Mouse (Mus musculus) embryonic facial prominence, embryonic 10.5 days (tissue): ENCODE measurements around the gene Ppp1r12c. TPM values are rescaled to one million over a fixed set of nuclear protein-coding genes. Genes with fewer than 3 reads are reported as not detected.

Source experiments
- DNase-seq: peaks from one replicate; pipeline ENCODE4 v3.0.0-alpha.2; 2017; ENCODE audit warnings: low spot score
- H3K27ac ChIP-seq: fragments of 300-500 bp; sonication (generic); replicated peaks from 2 replicates; pipeline ENCODE4 v1.5.1; 2016; ENCODE audit warnings: mild to moderate bottlenecking
- H3K27me3 ChIP-seq: fragments of 300-500 bp; sonication (generic); replicated peaks from 2 replicates; pipeline ENCODE4 v1.6.1; 2016; ENCODE audit warnings: low read depth, mild to moderate bottlenecking; ENCODE audit not compliant: poor library complexity, severe bottlenecking
- H3K36me3 ChIP-seq: fragments of 300-500 bp; sonication (generic); replicated peaks from 2 replicates; pipeline ENCODE4 v1.6.1; 2016; ENCODE audit warnings: mild to moderate bottlenecking, moderate library complexity
- H3K4me1 ChIP-seq: fragments of 300-500 bp; sonication (generic); 2 replicates; pipeline ENCODE4 v1.6.1; 2016
- H3K4me3 ChIP-seq: fragments of 300-500 bp; sonication (generic); 2 replicates; pipeline ENCODE4 v1.5.1; 2016; ENCODE audit warnings: mild to moderate bottlenecking, moderate library complexity
- H3K9me3 ChIP-seq: fragments of 300-500 bp; sonication (generic); 2 replicates; pipeline ENCODE4 v1.6.1; 2016; ENCODE audit warnings: mild to moderate bottlenecking
- WGBS: fragments of 180-500 bp; shearing (Covaris S2); methylation state at CpG from one replicate; pipeline ENCODE4 v1.1.7; 2016; 5-methylcytosine and 5-hydroxymethylcytosine counted together
- polyA plus RNA-seq: library from polyadenylated mRNA; unstranded; fragments of >200 nt; fragmentation: Nextera tagmentation; extraction: Ambion mirVana; gene quantifications from 2 replicates; pipeline ENCODE4 v1.2.1, GENCODE M21; 2016

Gene Ppp1r12c
- polyA plus RNA-seq, 1 experiment from 2014 or later, result 40.5 TPM

GRCm38 (mm10) chr7:4511489-4512224 lies 10.2 kb upstream of the Ppp1r12c start:
- no peak overlapping the region for H3K4me3 ChIP-seq
- no peak for DNase-seq
- H3K36me3 ChIP-seq, result no peaks in the 10 kb centered on the region
- H3K27me3 ChIP-seq, result peaks cover 11% of the 10 kb centered on the region; the same call in 1 of the 2 replicates
- H3K4me1 ChIP-seq, result peaks cover 31% of the 10 kb centered on the region
- 81% methylated on average over 8 of the region's 8 CpGs for WGBS
- no peak overlapping the region for H3K27ac ChIP-seq
- no peaks in the 10 kb centered on the region for H3K9me3 ChIP-seq

GRCm38 (mm10) chr7:4509863-4510608 lies 8.6 kb upstream of the Ppp1r12c start:
- Histone ChIP-seq H3K27ac (no peak overlapping the region), H3K9me3 (no peaks in the 10 kb centered on the region), H3K36me3 (no peaks in the 10 kb centered on the region), H3K27me3 (peaks cover 11% of the 10 kb centered on the region; the same call in 1 of the 2 replicates), H3K4me3 (peak overlapping the region; percentile 30; the same call in 1 of the 2 replicates), H3K4me1 (peaks cover 19% of the 10 kb centered on the region)
- WGBS, result 17% methylated on average over 24 of the region's 24 CpGs
- peak; percentile 88 for DNase-seq

- DNase-seq, result no peak
- Histone ChIP-seq H3K27ac (no peak overlapping the region), H3K9me3 (no peaks in the 10 kb centered on the region), H3K4me3 (no peak overlapping the region), H3K4me1 (peaks cover 12% of the 10 kb centered on the region; the same call in 1 of the 2 replicates), H3K27me3 (peaks cover 11% of the 10 kb centered on the region; the same call in 1 of the 2 replicates), H3K36me3 (no peaks in the 10 kb centered on the region)
- WGBS, result 92% methylated on average over 8 of the region's 8 CpGs
These were observed 7.2 kb upstream of the Ppp1r12c start for GRCm38 (mm10) chr7:4508739-4509116.

- 73% methylated on average over 32 of the region's 32 CpGs for WGBS
- H3K4me3 ChIP-seq, result no peak overlapping the region
- DNase-seq, result no peak
- H3K4me1 ChIP-seq, result peaks cover 8% of the 10 kb centered on the region; the same call in 1 of the 2 replicates
- no peak overlapping the region for H3K27ac ChIP-seq
- peaks cover 11% of the 10 kb centered on the region; the same call in 1 of the 2 replicates for H3K27me3 ChIP-seq
- H3K36me3 ChIP-seq, result no peaks in the 10 kb centered on the region
- H3K9me3 ChIP-seq, result no peaks in the 10 kb centered on the region
These were observed 6.7 kb upstream of the Ppp1r12c start for GRCm38 (mm10) chr7:4508062-4508738.

GRCm38 (mm10) chr7:4507220-4507619 lies 5.7 kb upstream of the Ppp1r12c start:
- WGBS, result 69% methylated on average over 3 of the region's 4 CpGs
- no peak overlapping the region for H3K4me3 ChIP-seq
- peaks cover 10% of the 10 kb centered on the region; the same call in 1 of the 2 replicates for H3K4me1 ChIP-seq
- no peak for DNase-seq
- no peak overlapping the region for H3K27ac ChIP-seq
- H3K36me3 ChIP-seq, result no peaks in the 10 kb centered on the region
- no peaks in the 10 kb centered on the region for H3K9me3 ChIP-seq
- peaks cover 11% of the 10 kb centered on the region; the same call in 1 of the 2 replicates for H3K27me3 ChIP-seq

GRCm38 (mm10) chr7:4504646-4505435 lies 3.4 kb upstream of the Ppp1r12c start:
- Histone ChIP-seq H3K4me3 (no peak overlapping the region), H3K4me1 (peaks cover 15% of the 10 kb centered on the region), H3K36me3 (no peaks in the 10 kb centered on the region), H3K9me3 (no peaks in the 10 kb centered on the region; the same call in 1 of the 2 replicates), H3K27me3 (peaks cover 11% of the 10 kb centered on the region; the same call in 1 of the 2 replicates), H3K27ac (no peak overlapping the region)
- no peak for DNase-seq
- WGBS, result 62% methylated on average over 11 of the region's 11 CpGs

- DNase-seq, result no peak
- no peaks in the 10 kb centered on the region; the same call in 1 of the 2 replicates for H3K9me3 ChIP-seq
- WGBS, result 90% methylated on average over 5 of the region's 5 CpGs
- no peak overlapping the region for H3K27ac ChIP-seq
- H3K36me3 ChIP-seq, result 0 out of 2 replicates have a peak, but pooled peaks cover 3% of the 10 kb centered on the region
- no peak overlapping the region for H3K4me3 ChIP-seq
- peaks cover 25% of the 10 kb centered on the region for H3K4me1 ChIP-seq
- peaks cover 5% of the 10 kb centered on the region; the same call in 1 of the 2 replicates for H3K27me3 ChIP-seq
These were observed 2.4 kb upstream of the Ppp1r12c start for GRCm38 (mm10) chr7:4503858-4504257.

- no peak for DNase-seq
- Histone ChIP-seq H3K27ac (no peak overlapping the region), H3K36me3 (0 out of 2 replicates have a peak, but pooled peaks cover 4% of the 10 kb centered on the region), H3K9me3 (no peaks in the 10 kb centered on the region; the same call in 1 of the 2 replicates), H3K4me3 (no peak overlapping the region), H3K27me3 (no peaks in the 10 kb centered on the region), H3K4me1 (peaks cover 32% of the 10 kb centered on the region)
- 80% methylated on average over 4 of the region's 4 CpGs for WGBS
These were observed 1.6 kb upstream of the Ppp1r12c start for GRCm38 (mm10) chr7:4503100-4503499.

GRCm38 (mm10) chr7:4502421-4503090 lies 1.1 kb upstream of the Ppp1r12c start:
- Histone ChIP-seq H3K9me3 (no peaks in the 10 kb centered on the region; the same call in 1 of the 2 replicates), H3K27ac (peak overlapping the region; percentile 93), H3K36me3 (peaks cover 6% of the 10 kb centered on the region), H3K4me1 (peaks cover 35% of the 10 kb centered on the region), H3K4me3 (peak overlapping the region; percentile 97), H3K27me3 (no peaks in the 10 kb centered on the region)
- WGBS, result 12% methylated on average over 14 of the region's 14 CpGs
- DNase-seq, result peak; percentile 36

GRCm38 (mm10) chr7:4500892-4501471 lies 498 bp downstream of the Ppp1r12c start:
- H3K4me1 ChIP-seq, result peaks cover 35% of the 10 kb centered on the region
- under 1% methylated on average over 49 of the region's 52 CpGs for WGBS

GRCm38 (mm10) chr7:4499034-4499433 lies 2.4 kb downstream of the Ppp1r12c start:
- peaks cover 35% of the 10 kb centered on the region for H3K4me1 ChIP-seq
- no peak for DNase-seq
- H3K27ac ChIP-seq, result no peak overlapping the region
- H3K27me3 ChIP-seq, result no peaks in the 10 kb centered on the region
- H3K36me3 ChIP-seq, result peaks cover 41% of the 10 kb centered on the region
- 89% methylated on average over 4 of the region's 4 CpGs for WGBS
- H3K9me3 ChIP-seq, result no peaks in the 10 kb centered on the region; the same call in 1 of the 2 replicates
- peak overlapping the region; percentile 97 for H3K4me3 ChIP-seq

More at GRCm38 (mm10) chr7:4500892-4501471, 498 bp downstream of the Ppp1r12c start:
- peak; percentile 55 for DNase-seq
- H3K36me3 ChIP-seq, result peaks cover 22% of the 10 kb centered on the region
- H3K27me3 ChIP-seq, result no peaks in the 10 kb centered on the region
- peak overlapping the region; percentile 93 for H3K27ac ChIP-seq
- no peaks in the 10 kb centered on the region; the same call in 1 of the 2 replicates for H3K9me3 ChIP-seq
- peak overlapping the region; percentile 97 for H3K4me3 ChIP-seq
